Mouse (Mus musculus): Measurements from ENCODE around the gene Olfr318. TPM values are rescaled to one million over a fixed set of nuclear protein-coding genes. Genes with fewer than 3 reads are reported as not detected.
"Not testable (repeated sequence)": the region's sequence is repeated elsewhere in the genome, so short reads cannot be mapped to it uniquely, and the experiment has no call there.

The Olfr318 gene
- not detected for total RNA-seq (2021)
- long read RNA-seq, experiment 1, result 0 reads
- long read RNA-seq, experiment 2, result 0 reads

- no peak for DNase-seq (ENCODE audit: low spot score in 2 of 2)
Measured at GRCm38 (mm10) chr11:58723914-58724313, at the start of gene Olfr318. Gene Olfr318 (minus strand): TSS chr11:58724014.

GRCm38 (mm10) chr11:58772888-58773287 lies 49.1 kb upstream of the Olfr318 start, which contains the start of gene Olfr315:
Gene Olfr315 (plus strand): TSS chr11:58773188.
- no peak for DNase-seq (ENCODE audit: low spot score in 2 of 2)

GRCm38 (mm10) chr11:58752434-58752833 lies 28.6 kb upstream of the Olfr318 start, which contains the start of gene Olfr316:
Gene Olfr316 (plus strand): TSS chr11:58752734.
- DNase-seq (ENCODE audit: low spot score in 2 of 2), result no peak

GRCm38 (mm10) chr11:58751096-58751495 lies 27.3 kb upstream of the Olfr318 start:
- not testable (repeated sequence) for DNase-seq (ENCODE audit: low spot score in 2 of 2)

GRCm38 (mm10) chr11:58738792-58739262 lies 15.0 kb upstream of the Olfr318 start, which contains the start of gene Olfr317:
Gene Olfr317 (minus strand): TSS chr11:58739212.
- no peak for DNase-seq (ENCODE audit: low spot score in 2 of 2)

GRCm38 (mm10) chr11:58733372-58733771 lies 9.6 kb upstream of the Olfr318 start:
- no peak for DNase-seq (ENCODE audit: low spot score in 2 of 2)

GRCm38 (mm10) chr11:58727896-58728650 lies 4.3 kb upstream of the Olfr318 start:
- DNase-seq (ENCODE audit: low spot score in 2 of 2), result not testable (repeated sequence)

GRCm38 (mm10) chr11:58719701-58720100 lies 4.1 kb downstream of the Olfr318 start:
- DNase-seq (ENCODE audit: low spot score in 2 of 2), result no peak

GRCm38 (mm10) chr11:58717723-58718122 lies 6.1 kb downstream of the Olfr318 start:
- DNase-seq (ENCODE audit: low spot score in 2 of 2), result not testable (repeated sequence)

- no peak for DNase-seq (ENCODE audit: low spot score in 2 of 2)
Measured at GRCm38 (mm10) chr11:58709086-58709485, 14.7 kb downstream of the Olfr318 start.

GRCm38 (mm10) chr11:58698862-58699261 lies 25.0 kb downstream of the Olfr318 start, which contains the start of gene Olfr319:
Gene Olfr319 (plus strand): TSS chr11:58699162.
- no peak for DNase-seq (ENCODE audit: low spot score in 2 of 2)

GRCm38 (mm10) chr11:58680799-58681198 lies 43.0 kb downstream of the Olfr318 start, which contains the start of gene Olfr320:
Gene Olfr320 (plus strand): TSS chr11:58681099.
- no peak for DNase-seq (ENCODE audit: low spot score in 2 of 2)

- no peak for DNase-seq (ENCODE audit: low spot score in 2 of 2)
Measured at GRCm38 (mm10) chr11:58671825-58672224, 52.0 kb downstream of the Olfr318 start.

GRCm38 (mm10) chr11:58669252-58669651 lies 54.6 kb downstream of the Olfr318 start:
- no peak for DNase-seq (ENCODE audit: low spot score in 2 of 2)

Other genes with a start within 250 kb of the Olfr318 start
- gene Olfr332, start 231.5 kb downstream of the Olfr318 start, total RNA-seq (2021), result not detected
- not detected for gene Olfr331, start 221.4 kb downstream of the Olfr318 start, total RNA-seq (2021)
- gene Olfr330, start 189.2 kb downstream of the Olfr318 start, total RNA-seq (2021), result 1 to 10 TPM; 1.1 to 1.4 TPM
- 1 to 10 TPM in 1 of 2 experiments, under 1 TPM in 1; 0.45 to 1.0 TPM for gene Olfr329-ps, start 177.6 kb downstream of the Olfr318 start, total RNA-seq (2021)
- under 1 TPM; 0.28 to 0.45 TPM for gene Olfr328, start 168.4 kb downstream of the Olfr318 start, total RNA-seq (2021)
- gene Olfr224, start 153.5 kb downstream of the Olfr318 start, total RNA-seq (2021), result not detected
- not detected for gene Olfr325, start 146.3 kb downstream of the Olfr318 start, total RNA-seq (2021)
- not detected for gene Olfr324, start 128.9 kb downstream of the Olfr318 start, total RNA-seq (2021)
- not detected for gene 2210407C18Rik, start 107.9 kb downstream of the Olfr318 start, total RNA-seq (2021)
- not detected for gene Olfr323, start 93.5 kb downstream of the Olfr318 start, total RNA-seq (2021)
- gene Trim58, start 83.5 kb downstream of the Olfr318 start, total RNA-seq (2021), result 1 to 10 TPM in 1 of 2 experiments, under 1 TPM in 1; 0.90 to 1.8 TPM
- not detected for gene Olfr322, start 65.2 kb downstream of the Olfr318 start, total RNA-seq (2021)
- not detected for gene Olfr320, start 42.9 kb downstream of the Olfr318 start, total RNA-seq (2021)
- not detected for gene Olfr319, start 24.9 kb downstream of the Olfr318 start, total RNA-seq (2021)
- gene Olfr317, start 15.2 kb upstream of the Olfr318 start, total RNA-seq (2021), result not detected
- not detected for gene Olfr316, start 28.7 kb upstream of the Olfr318 start, total RNA-seq (2021)
- not detected for gene Olfr315, start 49.2 kb upstream of the Olfr318 start, total RNA-seq (2021)
- not detected for gene Olfr314, start 58.9 kb upstream of the Olfr318 start, total RNA-seq (2021)
- gene Fam183b, start 77.9 kb upstream of the Olfr318 start, total RNA-seq (2021), result 1 to 10 TPM; 4.8 to 6.0 TPM
- gene Olfr313, start 91.0 kb upstream of the Olfr318 start, total RNA-seq (2021), result not detected
- gene Olfr312, start 105.2 kb upstream of the Olfr318 start, total RNA-seq (2021), result not detected
- gene Olfr311, start 115.2 kb upstream of the Olfr318 start, total RNA-seq (2021), result not detected
- gene Gm12258, start 123.1 kb upstream of the Olfr318 start, total RNA-seq (2021), result 10 to 100 TPM; 12.7 to 13.3 TPM
- 10 to 100 TPM; 10.8 to 12.0 TPM for gene 2810021J22Rik, start 143.2 kb upstream of the Olfr318 start, total RNA-seq (2021)
- gene Zfp39, start 180.2 kb upstream of the Olfr318 start, total RNA-seq (2021), result 1 to 10 TPM; 7.3 to 8.9 TPM
- 1 to 10 TPM; 2.7 to 4.9 TPM for gene Btnl10, start 193.9 kb upstream of the Olfr318 start, total RNA-seq (2021)
- 100 to 1,000 TPM; 171 to 181 TPM for gene Rnf187, start 214.9 kb upstream of the Olfr318 start, total RNA-seq (2021)
- gene Hist3h2ba, start 224.9 kb upstream of the Olfr318 start, total RNA-seq (2021), result 10 to 100 TPM; 58.4 to 77.5 TPM
- 10 to 100 TPM; 47.6 to 64.4 TPM for gene Hist3h2a, start 230.7 kb upstream of the Olfr318 start, total RNA-seq (2021)
- under 1 TPM; 0.08 to 0.36 TPM for gene Trim17, start 230.7 kb upstream of the Olfr318 start, total RNA-seq (2021)

Measured in adrenal gland, postnatal 4 days (tissue).